Mouse (Mus musculus) embryonic facial prominence, embryonic 10.5 days (tissue): ENCODE results near the gene Snx12. TPM values are rescaled to one million over a fixed set of nuclear protein-coding genes. Genes with fewer than 3 reads are reported as not detected.

Experiments
- DNase-seq: peaks from one replicate; pipeline ENCODE4 v3.0.0-alpha.2; 2017; ENCODE audit warnings: low spot score
- H3K27ac ChIP-seq: fragments of 300-500 bp; sonication (generic); replicated peaks from 2 replicates; pipeline ENCODE4 v1.5.1; 2016; ENCODE audit warnings: mild to moderate bottlenecking
- H3K27me3 ChIP-seq: fragments of 300-500 bp; sonication (generic); replicated peaks from 2 replicates; pipeline ENCODE4 v1.6.1; 2016; ENCODE audit warnings: low read depth, mild to moderate bottlenecking; ENCODE audit not compliant: poor library complexity, severe bottlenecking
- H3K36me3 ChIP-seq: fragments of 300-500 bp; sonication (generic); replicated peaks from 2 replicates; pipeline ENCODE4 v1.6.1; 2016; ENCODE audit warnings: mild to moderate bottlenecking, moderate library complexity
- H3K4me1 ChIP-seq: fragments of 300-500 bp; sonication (generic); 2 replicates; pipeline ENCODE4 v1.6.1; 2016
- H3K4me3 ChIP-seq: fragments of 300-500 bp; sonication (generic); 2 replicates; pipeline ENCODE4 v1.5.1; 2016; ENCODE audit warnings: mild to moderate bottlenecking, moderate library complexity
- H3K9me3 ChIP-seq: fragments of 300-500 bp; sonication (generic); 2 replicates; pipeline ENCODE4 v1.6.1; 2016; ENCODE audit warnings: mild to moderate bottlenecking
- WGBS: fragments of 180-500 bp; shearing (Covaris S2); methylation state at CpG from one replicate; pipeline ENCODE4 v1.1.7; 2016; 5-methylcytosine and 5-hydroxymethylcytosine counted together
- polyA plus RNA-seq: library from polyadenylated mRNA; unstranded; fragments of >200 nt; fragmentation: Nextera tagmentation; extraction: Ambion mirVana; gene quantifications from 2 replicates; pipeline ENCODE4 v1.2.1, GENCODE M21; 2016

The Snx12 gene
- 61.2 and 61.6 TPM in 2 replicates for polyA plus RNA-seq

GRCm38 (mm10) chrX:101221834-101222795, at the start of gene Snx12:
Gene Snx12, minus strand, starts transcription at chrX:101222563.
- Histone ChIP-seq H3K27ac (peak within 1 kb of the TSS; percentile 86), H3K27me3 (peaks cover 76% of the 10 kb centered on the region), H3K9me3 (no peaks in the 10 kb centered on the region), H3K4me3 (peak within 1 kb of the TSS; percentile 67), H3K36me3 (peaks cover 8% of the 10 kb centered on the region), H3K4me1 (0 out of 2 replicates have a peak, but pooled peaks cover 5% of the 10 kb centered on the region)
- peak; percentile 90 for DNase-seq
- 18% methylated on average over 55 of the region's 55 CpGs for WGBS

GRCm38 (mm10) chrX:101268755-101269124, 46.4 kb upstream of the Snx12 start, which contains the start of gene Gm20489:
Gene Gm20489, minus strand, starts transcription at chrX:101269023.
- Histone ChIP-seq H3K9me3 (no peaks in the 10 kb centered on the region), H3K36me3 (no peaks in the 10 kb centered on the region), H3K27ac (no peak within 1 kb of the TSS), H3K4me3 (no peak within 1 kb of the TSS), H3K4me1 (peaks cover 23% of the 10 kb centered on the region), H3K27me3 (peaks cover 68% of the 10 kb centered on the region)
- no peak for DNase-seq
- 74% methylated on average over 3 of the region's 3 CpGs for WGBS

DNA sequence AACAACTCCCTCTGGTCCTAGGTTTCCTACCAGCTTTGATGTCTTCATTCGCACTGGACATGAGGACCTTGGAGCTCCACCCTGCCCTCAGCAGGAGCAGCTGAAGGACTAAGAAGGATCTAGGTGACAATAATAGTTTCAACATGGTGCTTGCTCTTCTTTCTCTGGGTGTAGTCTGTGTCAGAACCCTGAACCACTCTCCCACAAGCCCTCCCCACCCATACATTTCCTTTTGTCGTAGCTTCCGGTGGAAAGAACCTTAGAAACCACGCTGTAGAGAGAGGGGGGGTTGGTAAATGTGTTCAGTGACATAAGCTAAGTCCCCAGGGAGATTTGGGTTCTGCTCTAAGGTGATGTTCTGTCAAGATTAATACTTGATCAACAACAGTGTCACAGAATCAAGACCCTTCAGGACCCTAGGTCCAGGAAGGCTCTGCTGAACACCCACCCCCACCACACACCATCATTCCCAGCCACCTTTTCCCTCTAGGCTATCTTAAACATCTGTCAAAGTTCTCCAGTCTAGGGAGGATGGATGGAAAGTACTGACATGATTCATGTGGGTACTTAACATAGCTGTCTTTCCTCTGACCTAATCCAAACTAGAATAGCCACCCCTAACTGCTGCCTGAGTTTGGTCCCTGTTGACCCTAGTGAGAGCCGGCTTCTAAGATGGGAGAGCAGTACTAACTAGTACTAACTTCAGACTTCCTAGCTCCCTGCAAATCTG, 45.8 kb upstream of the Snx12 start, which contains the start of gene Il2rg:
Gene Il2rg (minus strand): TSS at position 231 of the 730 bp plus-strand sequence.
- WGBS = 76% methylated on average over 5 of the region's 5 CpGs
- peaks cover 67% of the 10 kb centered on the region for H3K27me3 ChIP-seq
- H3K27ac ChIP-seq = no peak within 1 kb of the TSS
- H3K9me3 ChIP-seq = no peaks in the 10 kb centered on the region
- H3K36me3 ChIP-seq = no peaks in the 10 kb centered on the region
- no peak for DNase-seq
- peaks cover 20% of the 10 kb centered on the region for H3K4me1 ChIP-seq
- no peak within 1 kb of the TSS for H3K4me3 ChIP-seq

DNA sequence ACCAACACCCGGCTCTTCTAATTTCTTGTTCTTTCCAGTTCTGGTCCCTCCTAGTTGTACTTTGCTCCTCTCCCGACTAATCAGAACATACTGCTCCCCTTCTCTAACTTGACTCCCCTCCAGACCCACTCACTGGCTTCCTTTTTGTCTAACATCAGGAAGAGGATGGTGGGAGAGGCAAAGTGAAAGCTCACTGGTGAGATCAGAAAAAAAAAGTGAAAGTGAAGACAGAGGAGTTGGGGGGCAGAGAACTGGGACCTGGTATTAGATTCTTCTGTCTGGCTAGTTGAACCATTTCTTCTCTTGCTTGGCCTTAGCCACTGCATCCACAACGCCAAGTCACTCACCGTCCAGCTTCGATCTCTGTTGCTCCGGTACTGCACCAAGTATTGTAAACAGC, 44.3 kb upstream of the Snx12 start:
- peaks cover 59% of the 10 kb centered on the region for H3K27me3 ChIP-seq
- no peaks in the 10 kb centered on the region for H3K9me3 ChIP-seq
- no peak overlapping the region for H3K4me3 ChIP-seq
- no peak for DNase-seq
- H3K27ac ChIP-seq = no peak overlapping the region
- H3K36me3 ChIP-seq = no peaks in the 10 kb centered on the region
- peaks cover 22% of the 10 kb centered on the region for H3K4me1 ChIP-seq
- WGBS = 95% methylated on average over 6 of the region's 6 CpGs

GRCm38 (mm10) chrX:101263892-101264291, 41.5 kb upstream of the Snx12 start, which contains the start of gene Gm614:
Gene Gm614, minus strand, starts transcription at chrX:101263992.
- Histone ChIP-seq H3K27me3 (peaks cover 71% of the 10 kb centered on the region), H3K4me3 (no peak within 1 kb of the TSS), H3K36me3 (peaks cover 1% of the 10 kb centered on the region), H3K9me3 (no peaks in the 10 kb centered on the region), H3K27ac (no peak within 1 kb of the TSS; the same call in 1 of the 2 replicates), H3K4me1 (peaks cover 45% of the 10 kb centered on the region)
- no peak for DNase-seq
- WGBS = 100% methylated on average over 1 of the region's 1 CpGs

GRCm38 (mm10) chrX:101260441-101261325, 38.3 kb upstream of the Snx12 start:
- no peaks in the 10 kb centered on the region for H3K9me3 ChIP-seq
- peak overlapping the region; percentile 26; the same call in 1 of the 2 replicates for H3K4me3 ChIP-seq
- peak overlapping the region; percentile 86 for H3K27ac ChIP-seq
- peak; percentile 82 for DNase-seq
- whole genome bisulfite sequencing = 11% methylated on average over 13 of the region's 13 CpGs
- H3K36me3 ChIP-seq = peaks cover 15% of the 10 kb centered on the region
- peaks cover 53% of the 10 kb centered on the region for H3K4me1 ChIP-seq
- peaks cover 66% of the 10 kb centered on the region for H3K27me3 ChIP-seq

DNA sequence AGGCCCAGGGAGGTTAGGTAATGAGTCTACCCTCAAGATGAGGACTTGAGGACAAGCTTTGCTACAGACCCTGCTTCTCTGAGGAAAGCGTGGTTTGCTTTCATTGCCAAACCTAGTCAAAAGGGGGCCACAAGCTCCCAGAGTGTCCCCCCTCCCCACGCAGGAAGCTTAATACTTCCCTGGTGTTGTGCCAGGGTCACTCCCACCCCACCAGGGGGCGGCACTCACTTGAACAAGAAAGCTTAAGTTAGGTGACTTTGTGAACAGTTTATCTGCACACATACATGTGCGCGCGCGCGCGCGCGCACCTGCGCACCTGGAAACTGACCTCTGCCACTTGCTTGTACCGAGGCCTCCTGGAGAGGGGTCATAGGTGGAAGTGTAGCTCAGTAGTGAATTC, 34.2 kb upstream of the Snx12 start:
- peaks cover 15% of the 10 kb centered on the region for H3K36me3 ChIP-seq
- peaks cover 42% of the 10 kb centered on the region for H3K4me1 ChIP-seq
- no peaks in the 10 kb centered on the region for H3K9me3 ChIP-seq
- H3K4me3 ChIP-seq = no peak overlapping the region
- no peak overlapping the region for H3K27ac ChIP-seq
- WGBS = 87% methylated on average over 13 of the region's 13 CpGs
- peaks cover 52% of the 10 kb centered on the region for H3K27me3 ChIP-seq
- DNase-seq = peak; percentile 14

DNA sequence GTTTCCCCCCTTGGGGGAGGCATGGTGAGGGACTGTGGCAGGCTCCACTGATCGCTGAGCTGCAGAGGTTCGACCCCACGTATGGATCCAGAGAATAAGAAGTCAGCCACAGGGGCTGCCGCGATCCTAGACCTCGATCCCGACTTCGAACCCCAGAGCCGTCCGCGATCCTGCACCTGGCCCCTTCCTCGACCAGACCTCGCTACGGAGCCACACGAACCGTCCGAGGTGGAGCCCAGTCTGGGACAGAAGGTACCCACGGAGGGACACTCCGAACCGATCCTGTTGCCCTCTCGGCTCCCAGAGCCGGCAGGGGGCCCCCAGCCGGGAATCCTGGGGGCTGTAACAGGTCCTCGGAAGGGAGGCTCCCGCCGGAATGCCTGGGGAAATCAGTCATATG, 32.4 kb upstream of the Snx12 start:
- peaks cover 15% of the 10 kb centered on the region for H3K36me3 ChIP-seq
- peak overlapping the region; percentile 85 for H3K27ac ChIP-seq
- peak; percentile 31 for DNase-seq
- H3K4me1 ChIP-seq = peaks cover 26% of the 10 kb centered on the region
- peak overlapping the region; percentile 66 for H3K4me3 ChIP-seq
- H3K27me3 ChIP-seq = peaks cover 40% of the 10 kb centered on the region
- 6% methylated on average over 26 of the region's 26 CpGs for WGBS
- no peaks in the 10 kb centered on the region for H3K9me3 ChIP-seq

GRCm38 (mm10) chrX:101253952-101254729, 31.8 kb upstream of the Snx12 start, which contains the start of gene Foxo4:
Gene Foxo4, plus strand, starts transcription at chrX:101254528.
- no peaks in the 10 kb centered on the region for H3K9me3 ChIP-seq
- H3K27ac ChIP-seq = peak within 1 kb of the TSS; percentile 85
- peak within 1 kb of the TSS; percentile 66 for H3K4me3 ChIP-seq
- DNase-seq = peak; percentile 89
- H3K27me3 ChIP-seq = peaks cover 35% of the 10 kb centered on the region
- WGBS = 22% methylated on average over 47 of the region's 47 CpGs
- H3K4me1 ChIP-seq = peaks cover 20% of the 10 kb centered on the region
- peaks cover 15% of the 10 kb centered on the region for H3K36me3 ChIP-seq

- Histone ChIP-seq H3K27me3 (peaks cover 42% of the 10 kb centered on the region), H3K36me3 (no peaks in the 10 kb centered on the region), H3K4me3 (no peak overlapping the region), H3K27ac (no peak overlapping the region), H3K9me3 (no peaks in the 10 kb centered on the region), H3K4me1 (no peaks in the 10 kb centered on the region)
- no peak for DNase-seq
- WGBS = 32% methylated on average over 1 of the region's 1 CpGs
Measured at GRCm38 (mm10) chrX:101245011-101245410, 22.6 kb upstream of the Snx12 start.

DNA sequence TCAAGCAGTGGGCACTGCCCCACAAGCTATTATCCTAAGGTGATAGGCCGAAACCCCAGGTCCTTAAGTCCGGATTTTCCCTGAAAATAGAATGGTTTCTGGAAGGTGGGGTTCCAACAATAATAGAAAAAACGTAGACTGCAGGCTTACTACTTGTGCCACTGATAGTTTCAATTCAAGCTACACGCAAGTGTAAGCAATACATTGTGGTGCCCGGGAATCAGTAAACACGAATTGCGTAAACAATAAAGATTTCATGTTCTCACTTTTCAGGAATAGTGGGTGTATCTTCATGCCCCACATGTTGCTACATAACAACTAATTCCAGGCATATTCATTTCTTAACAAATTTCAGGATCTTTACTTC, 416 bp upstream of the Snx12 start:
- H3K9me3 ChIP-seq = no peaks in the 10 kb centered on the region
- H3K27ac ChIP-seq = peak overlapping the region; percentile 48
- H3K36me3 ChIP-seq = peaks cover 8% of the 10 kb centered on the region
- DNase-seq = no peak
- peaks cover 75% of the 10 kb centered on the region for H3K27me3 ChIP-seq
- H3K4me3 ChIP-seq = peak overlapping the region; percentile 67
- H3K4me1 ChIP-seq = 0 out of 2 replicates have a peak, but pooled peaks cover 5% of the 10 kb centered on the region
- WGBS = 32% methylated on average over 7 of the region's 7 CpGs
